Mouse (Mus musculus): Measurements from ENCODE around the gene Cd3eap. TPM values are rescaled to one million over a fixed set of nuclear protein-coding genes. Genes with fewer than 3 reads are reported as not detected.
A peak's percentile ranks its signal among the peaks of the same experiment; 100 is the strongest.

Cd3eap gene
- polyA plus RNA-seq, 1 experiment from 2014 or later = 28.0 TPM

DNA sequence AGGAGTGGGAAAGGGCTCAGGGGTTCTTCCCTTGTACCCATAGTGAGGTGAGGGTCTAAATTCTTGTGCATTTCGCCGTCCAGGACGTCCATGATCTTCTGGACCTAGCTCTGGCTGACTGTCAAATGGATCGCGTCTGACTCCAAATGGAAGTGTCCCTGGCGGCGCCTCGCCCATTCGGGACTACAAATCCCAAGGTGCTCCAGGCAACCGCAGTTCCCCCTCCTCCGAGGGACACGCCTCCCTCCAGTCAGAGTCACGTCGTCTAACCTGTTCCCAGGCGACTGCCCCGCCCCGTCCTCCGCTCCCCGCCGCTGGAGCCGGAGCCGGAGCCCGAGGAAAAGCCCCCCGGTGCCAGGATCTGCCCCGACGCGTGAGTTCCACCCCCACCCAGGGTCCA lies 1.7 kb upstream of the Cd3eap start:
- H3K27me3 ChIP-seq = peaks cover 15% of the 10 kb centered on the region
- no peaks in the 10 kb centered on the region for H3K9me3 ChIP-seq
- peak overlapping the region; percentile 68 for H3K4me3 ChIP-seq
- H3K4me2 ChIP-seq (replicated peaks) = peak overlapping the region; percentile 89
- H3K9ac ChIP-seq = peak overlapping the region; percentile 54
- WGBS = under 1% methylated on average over 27 of the region's 27 CpGs
- no peak overlapping the region for H3K27ac ChIP-seq
- H3K36me3 ChIP-seq = peaks cover 19% of the 10 kb centered on the region
- peak; percentile 58 for ATAC-seq (ENCODE audit: insufficient number of reproducible peaks, insufficient read depth, low FRiP score, low TSS enrichment)
- H3K4me1 ChIP-seq = peaks cover 28% of the 10 kb centered on the region

DNA sequence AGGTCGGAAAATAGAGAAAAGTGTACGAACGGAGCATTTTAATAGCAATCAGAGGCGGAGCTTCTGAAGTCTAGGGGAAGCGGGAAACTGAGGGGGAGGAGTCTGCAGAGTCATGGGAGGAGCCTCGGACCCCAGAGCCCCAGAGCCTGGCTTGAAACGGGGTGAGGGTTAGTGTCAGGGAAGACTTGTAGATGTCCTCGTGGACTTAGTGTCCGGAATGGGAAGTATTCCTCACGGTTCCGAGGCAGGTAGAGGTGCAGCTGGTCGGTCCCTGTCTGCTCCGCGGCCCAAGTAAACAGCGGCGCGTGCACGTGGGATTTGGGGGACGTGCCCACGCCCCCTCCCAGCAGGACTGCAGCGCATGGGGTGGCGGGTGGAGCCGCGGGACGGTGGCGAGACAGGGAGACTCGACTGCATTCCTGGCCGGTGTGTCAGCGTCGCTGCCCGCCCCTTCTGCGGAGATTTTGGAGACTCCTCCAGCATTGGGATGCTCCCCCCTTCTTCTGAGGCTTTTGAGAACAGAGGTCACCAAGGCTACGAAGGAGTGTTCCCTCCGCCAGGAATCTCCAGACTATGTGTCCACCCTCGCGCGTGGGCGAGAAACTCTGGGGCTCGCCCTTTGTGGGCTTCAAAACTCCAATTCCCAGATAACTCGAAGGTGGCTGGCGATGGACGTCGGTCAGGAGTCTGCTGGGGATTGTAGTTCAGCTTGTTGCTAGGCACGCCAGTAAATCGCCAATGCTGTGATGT lies 784 bp upstream of the Cd3eap start:
- Histone ChIP-seq H3K4me1 (peaks cover 28% of the 10 kb centered on the region), H3K9ac (peak overlapping the region; percentile 51), H3K27ac (no peak overlapping the region), H3K9me3 (no peaks in the 10 kb centered on the region), H3K27me3 (peaks cover 15% of the 10 kb centered on the region), H3K36me3 (peaks cover 24% of the 10 kb centered on the region), H3K4me3 (peak overlapping the region; percentile 68), H3K4me2 (replicated peaks) (peak overlapping the region; percentile 89)
- WGBS = under 1% methylated on average over 45 of the region's 45 CpGs
- 0 out of 2 replicates have a peak, but pooled peaks have one; percentile 22 for ATAC-seq (ENCODE audit: insufficient number of reproducible peaks, insufficient read depth, low FRiP score, low TSS enrichment)

DNA sequence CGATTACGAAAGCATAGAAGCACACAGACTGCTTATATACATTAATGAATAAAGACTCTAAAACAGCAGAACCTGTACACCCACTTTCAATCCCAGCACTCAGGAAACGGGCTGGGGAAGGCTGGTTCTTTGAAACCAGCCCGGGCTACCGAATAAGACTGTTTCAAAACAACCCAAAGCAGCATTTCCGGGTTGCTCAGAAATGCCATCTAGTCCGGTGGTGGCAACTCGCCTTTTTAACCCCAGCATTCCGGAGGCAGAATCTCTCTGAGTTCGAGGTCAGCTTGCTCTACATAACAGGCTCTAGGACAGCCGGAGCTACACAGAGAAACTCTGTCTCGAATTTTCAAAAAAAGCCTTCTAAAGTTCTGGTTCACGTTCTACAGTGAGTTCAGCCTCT lies 649 bp downstream of the Cd3eap start:
- Histone ChIP-seq H3K4me3 (peak overlapping the region; percentile 68), H3K4me2 (replicated peaks) (peak overlapping the region; percentile 89), H3K4me1 (peaks cover 28% of the 10 kb centered on the region), H3K9ac (peak overlapping the region; percentile 69), H3K36me3 (peaks cover 36% of the 10 kb centered on the region), H3K27me3 (peaks cover 14% of the 10 kb centered on the region), H3K9me3 (no peaks in the 10 kb centered on the region), H3K27ac (no peak overlapping the region)
- no peak for ATAC-seq (ENCODE audit: insufficient number of reproducible peaks, insufficient read depth, low FRiP score, low TSS enrichment)
- WGBS = 18% methylated on average over 13 of the region's 13 CpGs

- H3K27me3 ChIP-seq = peaks cover 12% of the 10 kb centered on the region
- no peaks in the 10 kb centered on the region for H3K9me3 ChIP-seq
- H3K36me3 ChIP-seq = peaks cover 45% of the 10 kb centered on the region
- no peak for ATAC-seq (ENCODE audit: insufficient number of reproducible peaks, insufficient read depth, low FRiP score, low TSS enrichment)
- peaks cover 28% of the 10 kb centered on the region for H3K4me1 ChIP-seq
- H3K4me3 ChIP-seq = peak overlapping the region; percentile 68
- WGBS = 91% methylated on average over 25 of the region's 25 CpGs
- H3K27ac ChIP-seq = no peak overlapping the region
- H3K4me2 ChIP-seq (replicated peaks) = peak overlapping the region; percentile 89
- peak overlapping the region; percentile 69; the same call in 1 of the 2 replicates for H3K9ac ChIP-seq
Measured at GRCm38 (mm10) chr7:19357381-19358375, 1.6 kb downstream of the Cd3eap start.

DNA sequence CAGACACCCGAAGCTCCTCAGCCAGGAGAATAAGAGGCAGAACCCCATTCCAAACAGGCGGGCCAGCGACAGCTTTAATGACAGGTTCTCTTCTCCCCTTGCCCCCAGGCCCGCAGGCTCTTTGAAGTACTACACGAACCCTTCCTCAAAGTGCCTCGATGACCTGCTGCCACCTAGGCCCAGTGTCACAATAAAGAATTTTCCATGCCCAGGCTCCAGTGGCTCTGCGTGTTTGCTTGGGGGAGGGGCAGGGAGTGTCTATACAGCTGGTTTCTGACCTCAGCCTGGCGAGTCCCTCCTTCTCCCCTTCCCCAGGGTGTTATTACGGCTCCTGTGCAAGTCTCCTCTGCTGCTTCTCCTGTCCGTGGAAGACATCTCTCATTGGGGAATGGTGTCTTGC lies 3.0 kb downstream of the Cd3eap start:
- no peaks in the 10 kb centered on the region for H3K9me3 ChIP-seq
- 69% methylated on average over 10 of the region's 10 CpGs for WGBS
- no peak overlapping the region for H3K4me3 ChIP-seq
- H3K36me3 ChIP-seq = peaks cover 59% of the 10 kb centered on the region
- peaks cover 22% of the 10 kb centered on the region; the same call in 1 of the 2 replicates for H3K4me1 ChIP-seq
- no peak overlapping the region for H3K4me2 ChIP-seq (replicated peaks)
- no peaks in the 10 kb centered on the region for H3K27me3 ChIP-seq
- no peak overlapping the region for H3K9ac ChIP-seq
- H3K27ac ChIP-seq = no peak overlapping the region
- ATAC-seq (ENCODE audit: insufficient number of reproducible peaks, insufficient read depth, low FRiP score, low TSS enrichment) = no peak

GRCm38 (mm10) chr7:19354991-19355390 lies 4.3 kb downstream of the Cd3eap start:
- ATAC-seq (ENCODE audit: insufficient number of reproducible peaks, insufficient read depth, low FRiP score, low TSS enrichment) = no peak
- Histone ChIP-seq H3K27ac (no peak overlapping the region), H3K27me3 (no peaks in the 10 kb centered on the region), H3K36me3 (peaks cover 69% of the 10 kb centered on the region), H3K4me1 (peaks cover 17% of the 10 kb centered on the region; the same call in 1 of the 2 replicates), H3K4me2 (replicated peaks) (no peak overlapping the region), H3K9ac (no peak overlapping the region), H3K4me3 (no peak overlapping the region), H3K9me3 (no peaks in the 10 kb centered on the region)
- 88% methylated on average over 5 of the region's 5 CpGs for WGBS

DNA sequence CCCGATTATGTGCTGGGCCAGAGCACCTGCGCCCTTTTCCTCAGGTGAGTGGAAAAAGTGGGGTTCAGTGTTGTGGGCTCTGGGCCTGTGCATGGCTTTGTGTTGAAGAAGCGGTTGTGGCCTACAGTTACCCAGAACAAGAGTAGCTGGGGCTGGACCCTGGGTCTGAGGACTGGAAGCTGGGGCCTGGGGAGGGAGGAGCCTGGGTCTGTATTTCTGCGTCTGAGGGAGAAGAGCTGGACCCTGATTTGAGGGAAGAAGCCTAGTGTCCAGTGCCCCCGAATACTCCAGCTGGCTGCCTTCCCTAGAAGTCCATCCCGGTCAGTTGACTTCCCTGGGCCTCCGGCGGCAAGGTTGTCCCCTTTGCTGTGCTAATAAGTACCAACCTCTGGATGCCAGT lies 9.1 kb downstream of the Cd3eap start:
- Histone ChIP-seq H3K4me1 (peaks cover 12% of the 10 kb centered on the region), H3K27ac (no peak overlapping the region), H3K27me3 (no peaks in the 10 kb centered on the region), H3K9me3 (no peaks in the 10 kb centered on the region), H3K4me2 (replicated peaks) (no peak overlapping the region), H3K9ac (no peak overlapping the region), H3K4me3 (no peak overlapping the region), H3K36me3 (peaks cover 69% of the 10 kb centered on the region)
- 93% methylated on average over 8 of the region's 8 CpGs for WGBS
- ATAC-seq (ENCODE audit: insufficient number of reproducible peaks, insufficient read depth, low FRiP score, low TSS enrichment) = no peak

GRCm38 (mm10) chr7:19349188-19349915 lies 9.9 kb downstream of the Cd3eap start:
- Histone ChIP-seq H3K9me3 (no peaks in the 10 kb centered on the region), H3K9ac (no peak overlapping the region), H3K36me3 (peaks cover 60% of the 10 kb centered on the region), H3K4me3 (no peak overlapping the region), H3K27ac (no peak overlapping the region), H3K4me2 (replicated peaks) (no peak overlapping the region), H3K4me1 (peaks cover 16% of the 10 kb centered on the region), H3K27me3 (no peaks in the 10 kb centered on the region)
- WGBS = 87% methylated on average over 13 of the region's 13 CpGs
- no peak for ATAC-seq (ENCODE audit: insufficient number of reproducible peaks, insufficient read depth, low FRiP score, low TSS enrichment)

DNA sequence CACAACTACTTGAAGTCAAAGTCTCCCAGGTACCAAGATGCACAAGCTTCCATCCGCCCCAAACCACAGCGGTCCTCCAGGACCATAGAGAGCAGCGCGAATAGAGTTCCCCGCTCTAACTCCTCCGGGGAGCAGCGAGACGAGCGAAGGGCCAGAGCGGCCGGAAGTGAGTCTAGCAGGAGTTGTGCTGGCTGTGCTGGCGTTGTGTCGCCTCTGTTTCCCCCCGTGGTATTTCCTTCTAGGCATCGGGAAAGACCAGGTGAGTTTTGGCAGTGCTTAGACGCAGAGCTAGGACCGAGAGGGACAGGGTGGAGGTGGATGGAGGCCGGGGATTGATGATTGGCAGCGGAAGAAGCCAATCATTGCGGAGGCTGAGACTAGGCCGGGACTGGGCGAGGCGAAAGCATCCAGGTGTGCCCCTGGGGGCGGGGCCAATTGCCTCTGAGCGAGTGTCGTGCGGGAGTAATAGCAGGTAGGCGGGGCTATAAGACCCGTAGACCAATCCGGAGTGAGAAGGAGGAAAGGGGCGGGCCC lies 14.3 kb downstream of the Cd3eap start:
- H3K9ac ChIP-seq = peak overlapping the region; percentile 41
- H3K27ac ChIP-seq = peak overlapping the region; percentile 91
- H3K27me3 ChIP-seq = peaks cover 17% of the 10 kb centered on the region

DNA sequence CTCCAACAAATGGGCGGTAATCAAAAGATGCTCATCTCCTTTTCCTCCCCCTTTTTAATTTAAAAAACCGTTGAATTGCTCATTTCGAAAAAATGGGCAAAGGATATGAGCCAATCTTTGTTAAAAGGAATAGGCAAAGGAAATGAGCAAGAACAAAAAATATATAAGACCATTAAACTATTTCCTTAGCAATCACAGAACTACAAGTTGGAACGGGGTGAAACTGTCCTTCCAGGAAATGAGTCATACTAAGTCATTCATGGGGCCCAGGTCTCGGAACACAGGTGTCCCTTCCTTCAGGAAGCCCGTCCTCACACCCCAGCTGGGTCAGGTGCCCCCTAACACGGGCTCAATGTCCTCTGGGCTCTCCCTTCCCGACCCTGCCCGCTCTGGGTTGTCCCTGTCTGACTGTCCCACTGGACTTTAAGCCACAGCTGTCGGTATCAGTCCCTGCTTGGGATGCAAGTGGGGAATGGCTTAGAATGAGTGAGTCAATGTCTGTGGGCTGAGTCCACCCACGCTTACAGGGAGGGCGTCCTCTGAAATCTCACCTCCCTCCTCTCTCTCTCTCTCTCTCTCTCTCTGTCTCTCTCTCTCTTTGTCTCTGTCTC lies 14.9 kb downstream of the Cd3eap start, which contains the start of gene Ercc1:
TSS of gene Ercc1 (plus strand) at position 542 of the 611 bp plus-strand sequence.
- H3K36me3 ChIP-seq = peaks cover 15% of the 10 kb centered on the region
- peak within 1 kb of the TSS; percentile 91 for H3K27ac ChIP-seq
- no peak for ATAC-seq (ENCODE audit: insufficient number of reproducible peaks, insufficient read depth, low FRiP score, low TSS enrichment)
- H3K4me3 ChIP-seq = peak within 1 kb of the TSS; percentile 68
- H3K4me1 ChIP-seq = peaks cover 35% of the 10 kb centered on the region
- H3K27me3 ChIP-seq = peaks cover 17% of the 10 kb centered on the region
- H3K9ac ChIP-seq = peak within 1 kb of the TSS; percentile 41
- peak within 1 kb of the TSS; percentile 73 for H3K4me2 ChIP-seq (replicated peaks)
- no peaks in the 10 kb centered on the region for H3K9me3 ChIP-seq
- 26% methylated on average over 12 of the region's 12 CpGs for WGBS

More for the DNA sequence above, 14.3 kb downstream of the Cd3eap start:
- Histone ChIP-seq H3K4me1 (peaks cover 35% of the 10 kb centered on the region), H3K36me3 (peaks cover 22% of the 10 kb centered on the region), H3K4me2 (replicated peaks) (peak overlapping the region; percentile 73), H3K4me3 (peak overlapping the region; percentile 68), H3K9me3 (no peaks in the 10 kb centered on the region)
- ATAC-seq (ENCODE audit: insufficient number of reproducible peaks, insufficient read depth, low FRiP score, low TSS enrichment) = peak; percentile 90
- under 1% methylated on average over 31 of the region's 31 CpGs for WGBS
